Mouse (Mus musculus) neutrophil, adult 83 days (primary cell): Measurements from ENCODE around the gene Sirpb1b. TPM values are rescaled to one million over a fixed set of nuclear protein-coding genes. Genes with fewer than 3 reads are reported as not detected.

Experiments
- total RNA-seq, 2 experiments: library from RNA; stranded (reverse); gene quantifications; one replicate each; pipeline ENCODE4 v1.2.4; 2023

Sirpb1b gene
- 10 to 100 TPM; 52.9 to 66.5 TPM for total RNA-seq

DNA sequence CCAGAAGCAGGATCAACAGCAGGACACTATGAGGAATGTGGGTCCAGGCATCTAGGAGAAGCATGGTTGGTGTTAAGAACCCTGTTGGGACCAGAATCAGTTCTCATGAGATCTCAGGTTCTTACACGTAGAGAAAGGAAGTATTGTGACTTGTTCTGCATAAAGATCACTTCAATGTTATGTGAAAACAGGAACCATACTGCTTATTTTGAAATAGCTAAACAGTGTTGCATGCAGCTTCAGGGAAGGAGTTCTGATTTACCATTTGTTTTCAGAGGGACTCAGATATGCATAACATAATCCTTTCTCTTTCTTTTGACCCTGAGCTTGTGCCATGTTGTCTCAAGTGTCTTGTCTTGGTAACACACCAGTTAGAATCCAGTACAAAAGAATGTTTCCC, at the start of gene Sirpb1b:
TSS of gene Sirpb1b (minus strand) at position 179 of the 400 bp plus-strand sequence.

Other genes starting within 250 kb of the Sirpb1b start
- 10 to 100 TPM; 62.1 to 65.6 TPM for gene Gm9733, start 242.8 kb downstream of the Sirpb1b start, total RNA-seq
- 10 to 100 TPM; 26.1 to 31.8 TPM for gene Sirpb1a, start 148.5 kb downstream of the Sirpb1b start, total RNA-seq